Mouse (Mus musculus): ENCODE results near the gene Ror2. TPM values are rescaled to one million over a fixed set of nuclear protein-coding genes. Genes with fewer than 3 reads are reported as not detected.

Gene Ror2
- polyA plus RNA-seq, 1 experiment from 2014 or later = 6.9 TPM

DNA sequence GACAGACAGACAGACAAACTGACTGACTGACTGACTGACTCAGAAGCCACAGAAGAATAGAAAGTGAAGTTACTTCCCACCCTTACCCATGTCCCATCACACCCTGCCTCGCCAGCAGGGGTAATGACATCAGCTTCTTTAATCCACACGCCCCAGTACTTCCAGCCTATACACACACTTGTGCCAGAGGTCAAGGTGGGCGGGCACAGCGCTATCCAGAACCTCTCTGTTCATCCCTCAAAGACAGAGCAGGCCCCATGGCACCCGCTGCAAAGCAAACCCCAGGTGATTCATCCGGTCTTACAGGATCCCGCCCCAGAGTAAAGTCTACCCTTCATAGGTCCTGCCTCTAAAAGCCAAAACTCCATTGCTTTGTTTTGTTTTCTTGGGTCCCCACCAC lies 53.5 kb downstream of the Ror2 start:
- Histone ChIP-seq H3K4me2 (replicated peaks; ENCODE audit: low read depth) (no peak overlapping the region), H3K4me3 (ENCODE audit: low read depth, low read length) (no peak overlapping the region), H3K36me3 (ENCODE audit: control insufficient read depth, insufficient read depth, low read length) (no peaks in the 10 kb centered on the region), H3K9ac (ENCODE audit: low read length) (no peak overlapping the region), H3K27me3 (ENCODE audit: control insufficient read depth, insufficient read depth, low read length) (no peaks in the 10 kb centered on the region), H3K27ac (replicated peaks) (no peak overlapping the region), H3K9me3 (ENCODE audit: control insufficient read depth, low read length) (no peaks in the 10 kb centered on the region), H3K4me1 (replicated peaks; ENCODE audit: control insufficient read depth, insufficient read depth) (peaks cover 22% of the 10 kb centered on the region)
- peak; percentile 86 for ATAC-seq (ENCODE audit: low FRiP score, low TSS enrichment)
- WGBS = 41% methylated on average over 7 of the region's 7 CpGs
- peak; percentile 79 for DNase-seq (ENCODE audit: low spot score)
- no peak for TF ChIP-seq EP300 (optimal IDR thresholded peaks at IDR 0.05)
- TF ChIP-seq CTCF (IDR thresholded peaks at IDR 0.05; ENCODE audit: low read depth) = 0 out of 2 replicates have a peak, but pooled peaks have one; percentile 10

DNA sequence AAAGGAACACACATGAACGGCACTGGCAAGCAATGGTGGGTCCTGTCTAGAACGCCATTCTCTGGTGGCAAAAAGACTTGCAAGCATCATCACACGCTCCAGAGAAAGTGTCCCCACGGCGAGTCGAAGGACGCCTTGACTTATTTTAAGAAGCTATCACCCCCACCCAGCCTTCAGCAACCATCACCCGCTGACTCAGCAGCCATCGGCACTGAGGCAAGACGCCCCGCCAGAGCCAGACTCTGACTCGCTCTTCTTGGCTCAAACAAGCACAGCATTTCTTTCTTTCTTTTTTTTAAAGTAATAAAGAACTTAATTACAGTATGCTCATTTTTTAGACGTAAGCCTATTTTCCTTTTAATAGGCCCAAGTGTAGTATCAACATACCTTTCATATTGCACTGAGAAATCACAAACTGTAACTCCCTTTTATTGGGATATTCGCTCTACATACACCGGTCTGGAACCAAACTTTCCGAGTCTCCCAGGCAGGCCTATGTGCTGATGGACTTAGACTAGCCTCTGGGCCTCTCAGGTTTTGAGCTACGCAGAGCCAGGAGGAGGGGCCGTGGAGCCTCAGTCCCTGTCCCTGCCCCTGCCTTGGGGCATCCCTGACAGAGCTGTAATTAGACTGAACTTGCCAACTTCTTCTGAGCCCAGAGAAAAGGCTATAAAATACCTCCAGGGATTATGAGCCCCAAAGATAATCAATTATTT lies 55.3 kb downstream of the Ror2 start:
- no peak overlapping the region for H3K4me2 ChIP-seq (replicated peaks; ENCODE audit: low read depth)
- H3K4me1 ChIP-seq (replicated peaks; ENCODE audit: control insufficient read depth, insufficient read depth) = peaks cover 8% of the 10 kb centered on the region; the same call in 1 of the 2 replicates
- no peak overlapping the region for H3K27ac ChIP-seq (replicated peaks)
- no peaks in the 10 kb centered on the region for H3K27me3 ChIP-seq (ENCODE audit: control insufficient read depth, insufficient read depth, low read length)
- H3K9me3 ChIP-seq (ENCODE audit: control insufficient read depth, low read length) = no peaks in the 10 kb centered on the region
- ATAC-seq (ENCODE audit: low FRiP score, low TSS enrichment) = no peak
- no peaks in the 10 kb centered on the region for H3K36me3 ChIP-seq (ENCODE audit: control insufficient read depth, insufficient read depth, low read length)
- WGBS = 59% methylated on average over 18 of the region's 18 CpGs
- H3K9ac ChIP-seq (ENCODE audit: low read length) = no peak overlapping the region
- H3K4me3 ChIP-seq (ENCODE audit: low read depth, low read length) = no peak overlapping the region
- TF ChIP-seq CTCF (IDR thresholded peaks at IDR 0.05; ENCODE audit: low read depth) = no peak
- DNase-seq (ENCODE audit: low spot score) = no peak

DNA sequence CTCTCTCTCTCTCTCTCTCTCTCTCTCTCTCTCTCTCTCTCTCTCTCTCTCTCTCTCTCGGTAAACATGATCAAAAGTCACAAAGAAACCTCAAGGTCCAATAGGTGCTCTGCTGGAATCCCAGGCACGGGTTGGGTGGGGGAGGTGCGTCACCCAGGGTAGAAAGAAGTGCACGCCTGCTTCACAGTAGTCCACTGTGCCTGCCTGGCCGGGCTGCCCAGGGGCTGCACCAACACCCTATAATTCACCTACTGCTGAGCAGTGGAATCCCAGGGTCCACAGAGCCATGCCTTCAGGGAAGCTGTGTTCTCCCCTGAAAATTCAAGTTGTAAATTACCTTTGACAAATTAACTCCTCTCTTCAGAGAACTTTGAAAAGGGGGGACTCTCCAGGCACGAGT lies 58.9 kb downstream of the Ror2 start:
- peak; percentile 55; the same call in 1 of the 2 replicates for ATAC-seq (ENCODE audit: low FRiP score, low TSS enrichment)
- no peak overlapping the region for H3K4me2 ChIP-seq (replicated peaks; ENCODE audit: low read depth)

DNA sequence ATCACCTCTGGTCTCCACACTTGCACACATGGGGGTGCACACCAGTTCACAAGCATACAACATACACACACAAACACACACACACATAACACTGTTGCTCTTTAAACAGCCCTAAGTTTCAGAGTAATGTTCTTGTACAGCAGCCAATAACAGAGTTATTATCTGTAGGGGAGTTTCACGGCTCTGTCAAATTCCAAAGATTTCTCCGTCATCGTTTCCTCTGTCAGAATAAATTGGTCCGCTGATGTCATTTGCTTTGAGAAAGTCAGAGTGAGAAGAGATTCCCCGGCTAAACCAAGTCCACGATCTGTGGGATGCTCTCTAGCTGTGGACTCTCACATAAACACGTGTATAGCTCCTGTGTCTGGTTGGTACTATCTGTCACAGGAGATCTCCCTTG lies 59.5 kb downstream of the Ror2 start:
- TF ChIP-seq CTCF (IDR thresholded peaks at IDR 0.05; ENCODE audit: low read depth) (no peak), EP300 (optimal IDR thresholded peaks at IDR 0.05) (no peak)
- Histone ChIP-seq H3K27ac (replicated peaks) (no peak overlapping the region), H3K27me3 (ENCODE audit: control insufficient read depth, insufficient read depth, low read length) (no peaks in the 10 kb centered on the region), H3K36me3 (ENCODE audit: control insufficient read depth, insufficient read depth, low read length) (no peaks in the 10 kb centered on the region), H3K4me3 (ENCODE audit: low read depth, low read length) (no peak overlapping the region), H3K4me1 (replicated peaks; ENCODE audit: control insufficient read depth, insufficient read depth) (no peaks in the 10 kb centered on the region), H3K9me3 (ENCODE audit: control insufficient read depth, low read length) (no peaks in the 10 kb centered on the region), H3K4me2 (replicated peaks; ENCODE audit: low read depth) (no peak overlapping the region), H3K9ac (ENCODE audit: low read length) (no peak overlapping the region)
- 34% methylated on average over 7 of the region's 7 CpGs for WGBS
- no peak for ATAC-seq (ENCODE audit: low FRiP score, low TSS enrichment)
- DNase-seq (ENCODE audit: low spot score) = no peak

More for the DNA sequence above, 58.9 kb downstream of the Ror2 start:
- Histone ChIP-seq H3K27me3 (ENCODE audit: control insufficient read depth, insufficient read depth, low read length) (no peaks in the 10 kb centered on the region), H3K36me3 (ENCODE audit: control insufficient read depth, insufficient read depth, low read length) (no peaks in the 10 kb centered on the region), H3K9ac (ENCODE audit: low read length) (no peak overlapping the region), H3K4me1 (replicated peaks; ENCODE audit: control insufficient read depth, insufficient read depth) (no peaks in the 10 kb centered on the region), H3K4me3 (ENCODE audit: low read depth, low read length) (no peak overlapping the region), H3K27ac (replicated peaks) (no peak overlapping the region), H3K9me3 (ENCODE audit: control insufficient read depth, low read length) (no peaks in the 10 kb centered on the region)
- 38% methylated on average over 5 of the region's 6 CpGs for WGBS
- DNase-seq (ENCODE audit: low spot score) = no peak
- TF ChIP-seq CTCF (IDR thresholded peaks at IDR 0.05; ENCODE audit: low read depth) (no peak), EP300 (optimal IDR thresholded peaks at IDR 0.05) (no peak)

DNA sequence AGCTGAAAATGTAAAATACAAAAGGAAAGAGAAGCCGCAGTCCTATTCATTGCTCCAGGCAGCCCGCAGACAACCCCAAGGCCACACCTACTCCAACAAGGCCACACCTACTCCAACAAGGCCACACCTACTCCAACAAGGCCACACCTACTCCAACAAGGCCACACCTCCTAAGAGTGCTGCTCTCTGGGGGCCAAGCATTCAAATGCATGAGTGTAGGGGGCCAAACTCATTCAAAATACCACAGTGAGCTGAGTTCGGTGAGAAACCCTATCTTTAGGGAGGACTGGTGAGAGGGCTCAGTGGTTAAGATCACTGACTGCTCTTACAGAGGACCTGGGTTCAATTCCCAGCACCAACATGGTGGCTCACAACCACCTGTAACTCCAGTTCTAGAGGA lies 60.0 kb downstream of the Ror2 start:
- TF ChIP-seq CTCF (IDR thresholded peaks at IDR 0.05; ENCODE audit: low read depth) (no peak), EP300 (optimal IDR thresholded peaks at IDR 0.05) (no peak)

DNA sequence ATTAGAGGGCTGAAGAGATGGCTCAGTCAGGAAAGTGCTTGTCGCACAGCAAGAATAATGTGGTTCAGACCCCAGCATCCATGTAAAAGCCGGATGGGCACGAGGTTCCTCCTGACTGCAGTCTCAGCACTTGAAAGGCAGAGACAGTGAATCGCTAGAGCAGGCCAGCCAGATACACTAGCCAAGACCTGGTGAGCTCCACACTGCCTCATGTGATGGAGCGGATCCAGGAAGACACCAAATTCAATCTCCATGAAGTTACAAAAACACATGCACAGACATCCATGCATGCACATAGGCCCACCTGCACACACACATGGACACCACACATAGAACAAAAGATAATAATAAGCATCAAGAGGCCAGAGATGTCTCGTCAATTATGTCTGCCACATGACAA lies 64.7 kb downstream of the Ror2 start:
- DNase-seq (ENCODE audit: low spot score) (no peak), ATAC-seq (ENCODE audit: low FRiP score, low TSS enrichment) (no peak)
- WGBS = 75% methylated on average over 6 of the region's 6 CpGs
- no peaks in the 10 kb centered on the region for H3K4me1 ChIP-seq (replicated peaks; ENCODE audit: control insufficient read depth, insufficient read depth)
- H3K27me3 ChIP-seq (ENCODE audit: control insufficient read depth, insufficient read depth, low read length) = no peaks in the 10 kb centered on the region
- no peaks in the 10 kb centered on the region for H3K36me3 ChIP-seq (ENCODE audit: control insufficient read depth, insufficient read depth, low read length)
- no peak overlapping the region for H3K27ac ChIP-seq (replicated peaks)
- no peaks in the 10 kb centered on the region for H3K9me3 ChIP-seq (ENCODE audit: control insufficient read depth, low read length)
- H3K4me2 ChIP-seq (replicated peaks; ENCODE audit: low read depth) = no peak overlapping the region
- TF ChIP-seq EP300 (optimal IDR thresholded peaks at IDR 0.05) (no peak), CTCF (IDR thresholded peaks at IDR 0.05; ENCODE audit: low read depth) (no peak)
- no peak overlapping the region for H3K4me3 ChIP-seq (ENCODE audit: low read depth, low read length)
- H3K9ac ChIP-seq (ENCODE audit: low read length) = no peak overlapping the region

More for the DNA sequence above, 60.0 kb downstream of the Ror2 start:
- no peak overlapping the region for H3K27ac ChIP-seq (replicated peaks)
- H3K36me3 ChIP-seq (ENCODE audit: control insufficient read depth, insufficient read depth, low read length) = no peaks in the 10 kb centered on the region
- ATAC-seq (ENCODE audit: low FRiP score, low TSS enrichment) = no peak
- H3K4me1 ChIP-seq (replicated peaks; ENCODE audit: control insufficient read depth, insufficient read depth) = no peaks in the 10 kb centered on the region
- 96% methylated on average over 3 of the region's 3 CpGs for WGBS
- no peaks in the 10 kb centered on the region for H3K27me3 ChIP-seq (ENCODE audit: control insufficient read depth, insufficient read depth, low read length)
- no peak overlapping the region for H3K4me2 ChIP-seq (replicated peaks; ENCODE audit: low read depth)
- H3K9me3 ChIP-seq (ENCODE audit: control insufficient read depth, low read length) = no peaks in the 10 kb centered on the region
- H3K4me3 ChIP-seq (ENCODE audit: low read depth, low read length) = no peak overlapping the region
- H3K9ac ChIP-seq (ENCODE audit: low read length) = no peak overlapping the region
- no peak for DNase-seq (ENCODE audit: low spot score)
